Mouse (Mus musculus) forebrain, embryonic 15.5 days (tissue): Measurements from ENCODE around the gene Saa3. TPM values are rescaled to one million over a fixed set of nuclear protein-coding genes. Genes with fewer than 3 reads are reported as not detected.
"Not testable (repeated sequence)": the region's sequence is repeated elsewhere in the genome, so short reads cannot be mapped to it uniquely, and the experiment has no call there.

Experiments used
- ATAC-seq: fragments of 200-750 bp; cut with Nextera tagmentation; replicated peaks from 2 replicates; pipeline ENCODE4 v1.8.0; 2017; ENCODE audit warnings: mild to moderate bottlenecking, moderate TSS enrichment, moderate library complexity
- H3K27ac ChIP-seq: fragments of 300-500 bp; sonication (generic); replicated peaks from 2 replicates; pipeline ENCODE4 v1.5.1; 2015; ENCODE audit warnings: mild to moderate bottlenecking, inconsistent platforms
- H3K27me3 ChIP-seq: fragments of 300-500 bp; sonication (generic); 2 replicates; pipeline ENCODE4 v1.6.1; 2015; ENCODE audit warnings: inconsistent platforms
- H3K36me3 ChIP-seq: fragments of 300-500 bp; sonication (generic); 2 replicates; pipeline ENCODE4 v1.6.1; 2015; ENCODE audit warnings: mild to moderate bottlenecking, inconsistent platforms
- H3K4me1 ChIP-seq: fragments of 300-500 bp; sonication (generic); 2 replicates; pipeline ENCODE4 v1.6.1; 2015; ENCODE audit warnings: inconsistent platforms
- H3K4me2 ChIP-seq: fragments of 300-500 bp; sonication (generic); replicated peaks from 2 replicates; pipeline ENCODE4 v1.6.1; 2015; ENCODE audit warnings: mild to moderate bottlenecking, inconsistent platforms
- H3K4me3 ChIP-seq: fragments of 300-500 bp; sonication (generic); 2 replicates; pipeline ENCODE4 v1.5.1; 2015; ENCODE audit warnings: mild to moderate bottlenecking, inconsistent platforms
- H3K9ac ChIP-seq: fragments of 300-500 bp; sonication (generic); replicated peaks from 2 replicates; pipeline ENCODE4 v1.6.1; 2015; ENCODE audit warnings: mild to moderate bottlenecking, inconsistent platforms
- H3K9me3 ChIP-seq: fragments of 300-500 bp; sonication (generic); 2 replicates; pipeline ENCODE4 v1.6.1; 2016; ENCODE audit warnings: inconsistent platforms
- WGBS: fragments of 180-500 bp; shearing (Covaris S2); methylation state at CpG from one replicate; pipeline ENCODE4 v1.1.7; 2015; ENCODE audit warnings: mixed read lengths; 5-methylcytosine and 5-hydroxymethylcytosine counted together
- polyA plus RNA-seq: library from polyadenylated mRNA; unstranded; fragments of >200 nt; fragmentation: Nextera tagmentation; extraction: Ambion mirVana; gene quantifications from 2 replicates; pipeline ENCODE4 v1.2.1, GENCODE M21; 2015

Saa3 gene
- polyA plus RNA-seq, 1 experiment from 2014 or later, result not detected

DNA sequence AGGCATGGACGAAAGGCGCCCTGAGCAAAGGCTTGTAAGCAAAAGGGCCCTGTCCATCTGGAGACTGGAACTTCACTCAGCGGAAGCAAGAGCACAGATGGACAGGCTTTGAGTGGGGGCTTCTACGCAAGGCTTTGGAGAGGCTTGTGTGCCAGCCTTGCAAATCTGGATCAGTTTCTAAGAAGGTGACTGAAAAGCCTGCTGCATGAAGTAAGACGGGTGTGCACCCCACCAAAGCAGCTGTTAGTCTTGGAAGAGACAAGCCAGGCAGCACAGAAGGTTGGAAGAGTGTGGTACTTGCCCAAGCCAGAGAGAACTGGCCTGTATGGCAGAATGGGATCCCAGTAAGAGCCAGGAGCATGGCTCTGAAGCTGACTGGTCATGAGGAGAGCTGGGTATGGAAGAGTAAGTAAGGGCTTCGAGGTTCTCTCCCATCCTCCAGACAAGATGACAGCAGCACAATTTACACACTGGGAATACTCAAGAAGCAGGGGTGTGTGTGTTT is 14.9 kb downstream of the Saa3 start:
- H3K9ac ChIP-seq, result no peak overlapping the region
- H3K36me3 ChIP-seq, result peaks cover 69% of the 10 kb centered on the region
- H3K4me3 ChIP-seq, result no peak overlapping the region
- H3K4me1 ChIP-seq, result no peaks in the 10 kb centered on the region
- no peaks in the 10 kb centered on the region for H3K27me3 ChIP-seq
- H3K27ac ChIP-seq, result no peak overlapping the region
- no peaks in the 10 kb centered on the region for H3K9me3 ChIP-seq
- WGBS, result 90% methylated on average over 6 of the region's 6 CpGs
- no peak for ATAC-seq
- H3K4me2 ChIP-seq, result no peak overlapping the region

- no peaks in the 10 kb centered on the region for H3K27me3 ChIP-seq
- H3K4me1 ChIP-seq, result no peaks in the 10 kb centered on the region
- no peak overlapping the region for H3K9ac ChIP-seq
- ATAC-seq, result no peak
- H3K36me3 ChIP-seq, result peaks cover 57% of the 10 kb centered on the region
- 93% methylated on average over 1 of the region's 1 CpGs for WGBS
- no peak overlapping the region for H3K27ac ChIP-seq
- no peak overlapping the region for H3K4me2 ChIP-seq
- no peak overlapping the region for H3K4me3 ChIP-seq
- H3K9me3 ChIP-seq, result no peaks in the 10 kb centered on the region
Observed at GRCm38 (mm10) chr7:46696754-46697153, 18.7 kb downstream of the Saa3 start.

DNA sequence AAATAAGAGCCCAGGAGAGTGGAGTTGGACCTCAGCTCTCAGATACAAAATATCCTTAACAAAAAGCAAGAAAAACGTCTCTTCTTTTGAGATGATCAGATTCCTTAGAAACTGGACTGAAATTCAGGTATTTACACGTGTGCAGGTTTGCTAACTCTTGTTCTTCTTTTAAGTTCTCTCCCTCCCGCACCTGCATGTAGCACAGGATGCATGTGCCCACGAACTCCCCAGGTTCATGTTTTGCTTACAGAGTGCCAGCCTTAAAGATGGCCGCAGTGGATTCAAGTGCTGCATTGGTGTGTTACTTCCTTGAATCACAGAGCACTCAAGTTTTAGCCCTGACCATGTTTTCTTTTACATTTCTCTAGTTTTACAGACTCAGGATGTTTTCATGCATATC is 28.7 kb downstream of the Saa3 start:
- peaks cover 34% of the 10 kb centered on the region for H3K36me3 ChIP-seq
- H3K27ac ChIP-seq, result no peak overlapping the region
- H3K9me3 ChIP-seq, result no peaks in the 10 kb centered on the region
- WGBS, result 91% methylated on average over 5 of the region's 5 CpGs
- H3K9ac ChIP-seq, result no peak overlapping the region
- H3K27me3 ChIP-seq, result no peaks in the 10 kb centered on the region
- no peak overlapping the region for H3K4me3 ChIP-seq
- H3K4me2 ChIP-seq, result no peak overlapping the region
- H3K4me1 ChIP-seq, result no peaks in the 10 kb centered on the region
- ATAC-seq, result no peak

- Histone ChIP-seq H3K4me1 (no peaks in the 10 kb centered on the region), H3K9ac (no peak overlapping the region), H3K27me3 (no peaks in the 10 kb centered on the region), H3K4me2 (no peak overlapping the region), H3K9me3 (no peaks in the 10 kb centered on the region), H3K36me3 (no peaks in the 10 kb centered on the region), H3K4me3 (no peak overlapping the region), H3K27ac (no peak overlapping the region)
- ATAC-seq, result no peak
Observed at GRCm38 (mm10) chr7:46680732-46681131, 34.8 kb downstream of the Saa3 start.

DNA sequence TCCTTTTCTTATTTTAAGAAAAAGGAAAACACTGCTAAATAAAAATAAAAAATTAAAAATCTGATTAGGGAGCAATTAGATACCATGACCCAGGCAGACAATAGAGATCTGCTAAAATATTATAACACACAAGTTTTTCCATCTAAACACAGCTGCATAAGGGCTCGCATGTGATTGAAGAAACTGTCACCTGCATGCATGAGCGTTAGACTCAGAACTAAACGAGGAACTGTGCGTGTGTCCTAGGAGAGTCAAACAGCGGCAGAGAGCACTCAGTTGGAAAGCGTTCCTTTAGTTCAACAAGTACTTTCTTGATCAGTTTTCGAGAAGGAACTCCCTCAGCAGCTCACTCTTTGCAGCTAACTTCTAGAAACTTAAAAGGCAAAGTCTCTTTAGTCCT is 36.5 kb downstream of the Saa3 start:
- not testable (repeated sequence) for ATAC-seq, H3K4me2 ChIP-seq, H3K27ac ChIP-seq

GRCm38 (mm10) chr7:46678417-46678816 is 37.1 kb downstream of the Saa3 start:
- no peaks in the 10 kb centered on the region for H3K27me3 ChIP-seq
- no peak overlapping the region for H3K4me2 ChIP-seq
- no peak for ATAC-seq
- H3K9ac ChIP-seq, result no peak overlapping the region
- H3K4me3 ChIP-seq, result no peak overlapping the region
- H3K27ac ChIP-seq, result no peak overlapping the region
- 90% methylated on average over 3 of the region's 3 CpGs for WGBS
- H3K4me1 ChIP-seq, result no peaks in the 10 kb centered on the region
- H3K36me3 ChIP-seq, result no peaks in the 10 kb centered on the region
- no peaks in the 10 kb centered on the region for H3K9me3 ChIP-seq

More for the DNA sequence above, 36.5 kb downstream of the Saa3 start:
- 75% methylated on average over 7 of the region's 7 CpGs for WGBS
- not testable (repeated sequence) for H3K36me3 ChIP-seq, H3K4me1 ChIP-seq, H3K9me3 ChIP-seq, H3K4me3 ChIP-seq, H3K9ac ChIP-seq, H3K27me3 ChIP-seq

GRCm38 (mm10) chr7:46676808-46677360 is 38.6 kb downstream of the Saa3 start:
- H3K9ac ChIP-seq, result no peak overlapping the region
- H3K4me2 ChIP-seq, result no peak overlapping the region
- no peaks in the 10 kb centered on the region for H3K27me3 ChIP-seq
- H3K9me3 ChIP-seq, result no peaks in the 10 kb centered on the region
- H3K36me3 ChIP-seq, result no peaks in the 10 kb centered on the region
- no peak overlapping the region for H3K27ac ChIP-seq
- H3K4me3 ChIP-seq, result no peak overlapping the region
- 61% methylated on average over 5 of the region's 5 CpGs for WGBS
- no peaks in the 10 kb centered on the region for H3K4me1 ChIP-seq
- no peak for ATAC-seq

DNA sequence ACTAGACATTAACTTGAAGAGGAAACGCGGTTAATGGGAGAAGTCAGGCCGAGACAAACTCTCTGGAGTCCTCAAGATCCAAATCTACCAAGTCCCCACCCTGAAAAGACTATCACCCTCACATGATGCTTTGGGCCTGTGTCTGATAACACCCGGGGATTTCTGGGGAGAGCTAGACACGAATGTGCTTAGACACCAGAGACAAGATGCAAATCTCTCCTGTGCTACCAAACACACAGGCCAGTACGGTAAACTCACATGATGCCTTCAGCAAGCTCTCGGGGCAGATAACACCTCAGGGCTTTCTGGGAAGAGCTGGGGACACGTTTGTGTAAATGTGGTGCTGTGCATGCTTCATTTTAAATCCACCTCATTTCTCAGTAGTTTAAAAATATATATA is 39.6 kb downstream of the Saa3 start:
- Histone ChIP-seq H3K27me3 (no peaks in the 10 kb centered on the region), H3K27ac (no peak overlapping the region), H3K9me3 (no peaks in the 10 kb centered on the region), H3K4me1 (peaks cover 5% of the 10 kb centered on the region; the same call in 1 of the 2 replicates), H3K36me3 (no peaks in the 10 kb centered on the region), H3K4me3 (no peak overlapping the region), H3K4me2 (no peak overlapping the region), H3K9ac (no peak overlapping the region)
- 88% methylated on average over 8 of the region's 8 CpGs for WGBS
- no peak for ATAC-seq

DNA sequence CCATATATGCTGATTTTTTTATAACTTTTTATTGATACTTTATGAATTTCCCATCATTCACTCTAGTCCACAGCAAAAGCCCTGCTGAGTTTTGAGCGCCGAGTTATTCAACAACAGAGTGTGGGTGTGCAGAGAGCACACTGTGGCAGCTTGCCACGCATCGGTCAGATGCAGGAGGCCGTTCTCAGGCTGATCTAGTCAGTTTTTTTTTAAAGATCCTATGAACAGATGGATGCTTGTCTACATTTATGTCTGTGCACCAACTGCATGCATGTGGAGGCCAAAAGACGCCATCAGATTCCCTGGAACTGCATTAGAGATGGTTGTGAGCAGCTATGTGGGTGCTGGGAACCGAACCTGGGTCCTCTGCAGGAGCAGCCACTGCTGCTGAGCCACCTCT is 40.4 kb downstream of the Saa3 start:
- WGBS, result 80% methylated on average over 7 of the region's 7 CpGs
- ATAC-seq, result no peak
- H3K27me3 ChIP-seq, result no peaks in the 10 kb centered on the region

DNA sequence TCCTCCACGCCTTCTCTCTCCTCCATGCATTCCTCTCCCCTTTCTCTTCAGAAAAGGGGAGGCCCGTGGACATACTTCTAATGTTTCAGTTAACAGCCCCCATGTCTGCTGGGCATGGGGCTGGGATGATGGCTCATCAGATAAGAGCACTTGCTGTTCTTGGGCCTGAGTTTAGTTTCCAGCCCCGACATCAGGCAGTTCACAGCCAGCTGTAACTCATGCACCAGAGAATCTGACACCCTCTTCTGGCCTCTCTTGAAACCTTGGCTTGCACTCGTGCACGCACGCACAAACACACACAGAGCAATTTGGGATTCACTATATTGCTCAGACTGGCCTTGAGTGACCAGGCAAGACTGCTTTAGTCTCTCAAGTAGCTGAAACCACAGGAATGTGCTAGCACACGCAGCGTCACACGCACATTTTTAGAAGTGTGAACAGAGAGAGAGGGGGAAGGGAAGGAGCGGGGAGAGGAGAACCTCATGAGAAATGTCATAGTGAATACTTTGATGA is 43.3 kb downstream of the Saa3 start, which contains the start of gene Tph1:
Gene Tph1, minus strand, starts transcription at position 378 of the 513 bp plus-strand sequence.
- ATAC-seq, result no peak
- Histone ChIP-seq H3K4me3 (no peak within 1 kb of the TSS), H3K9me3 (no peaks in the 10 kb centered on the region), H3K27ac (peak within 1 kb of the TSS; percentile 28), H3K36me3 (no peaks in the 10 kb centered on the region), H3K4me2 (no peak within 1 kb of the TSS), H3K4me1 (peaks cover 8% of the 10 kb centered on the region; the same call in 1 of the 2 replicates), H3K27me3 (no peaks in the 10 kb centered on the region), H3K9ac (no peak within 1 kb of the TSS)
- 72% methylated on average over 10 of the region's 10 CpGs for WGBS

More for the DNA sequence above, 40.4 kb downstream of the Saa3 start:
- Histone ChIP-seq H3K4me2 (no peak overlapping the region), H3K36me3 (no peaks in the 10 kb centered on the region), H3K9ac (no peak overlapping the region), H3K27ac (no peak overlapping the region), H3K4me3 (no peak overlapping the region), H3K9me3 (no peaks in the 10 kb centered on the region), H3K4me1 (peaks cover 6% of the 10 kb centered on the region; the same call in 1 of the 2 replicates)

DNA sequence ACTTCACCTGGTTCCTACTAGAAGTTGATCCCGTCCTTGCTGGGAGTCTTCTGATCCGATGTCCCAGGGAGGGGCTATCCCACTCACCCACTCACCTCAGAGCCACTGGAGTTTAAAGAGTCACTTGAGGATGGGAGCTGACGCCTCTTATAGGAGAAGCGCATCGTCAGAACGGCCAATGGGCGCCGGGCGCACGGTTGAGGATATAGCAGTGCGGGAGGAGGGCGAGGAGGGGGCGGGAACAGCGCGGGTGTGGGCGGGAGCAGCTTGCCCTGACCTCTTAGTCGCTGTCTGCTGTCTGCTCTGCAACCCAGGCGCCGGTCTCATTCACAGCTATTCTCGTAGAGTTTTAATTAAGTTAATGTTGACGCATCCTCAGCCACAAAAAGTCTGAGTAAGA is 48.2 kb downstream of the Saa3 start:
- Histone ChIP-seq H3K4me3 (no peak overlapping the region), H3K27me3 (peaks cover 5% of the 10 kb centered on the region; the same call in 1 of the 2 replicates), H3K9ac (no peak overlapping the region), H3K9me3 (no peaks in the 10 kb centered on the region), H3K4me1 (peaks cover 11% of the 10 kb centered on the region; the same call in 1 of the 2 replicates), H3K27ac (no peak overlapping the region), H3K4me2 (peak overlapping the region; percentile 29), H3K36me3 (no peaks in the 10 kb centered on the region)
- no peak for ATAC-seq
- 1% methylated on average over 21 of the region's 21 CpGs for WGBS

DNA sequence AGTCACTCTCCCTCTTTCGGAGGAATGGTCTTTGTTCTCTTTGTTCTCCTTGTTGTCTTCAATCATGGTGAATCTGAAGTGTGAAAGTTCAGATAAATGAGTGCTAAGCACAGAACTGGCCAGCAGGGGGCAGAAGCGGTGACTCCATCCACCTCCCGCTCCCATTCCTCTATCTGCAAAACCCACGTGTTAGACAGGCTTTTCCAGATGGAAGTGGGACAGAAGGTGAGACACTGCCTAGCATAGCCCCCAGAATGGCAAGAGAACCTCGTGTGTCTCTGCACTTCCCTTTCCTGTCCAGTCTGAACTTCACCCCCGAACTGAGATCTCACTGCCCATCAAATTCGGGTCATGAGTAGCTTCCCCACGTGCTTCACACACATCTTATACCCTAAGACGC is 50.3 kb downstream of the Saa3 start:
- H3K27ac ChIP-seq, result no peak overlapping the region
- ATAC-seq, result no peak
- peaks cover 5% of the 10 kb centered on the region; the same call in 1 of the 2 replicates for H3K4me1 ChIP-seq
- H3K9me3 ChIP-seq, result no peaks in the 10 kb centered on the region
- no peak overlapping the region for H3K4me3 ChIP-seq
- H3K4me2 ChIP-seq, result no peak overlapping the region
- no peaks in the 10 kb centered on the region for H3K36me3 ChIP-seq
- 38% methylated on average over 9 of the region's 9 CpGs for WGBS
- H3K27me3 ChIP-seq, result peaks cover 5% of the 10 kb centered on the region; the same call in 1 of the 2 replicates
- no peak overlapping the region for H3K9ac ChIP-seq
